Mouse (Mus musculus) testis, adult 2 months (tissue): ENCODE data around the gene Ccdc71.

Experiments
- CTCF ChIP-seq: fragments of 200-500 bp; IDR thresholded peaks from 2 replicates; pipeline ENCODE4 v1.5.1; 2012; ENCODE audit warnings: low read depth, mild to moderate bottlenecking, inconsistent platforms, low read length, moderate library complexity; ENCODE audit not compliant: control insufficient read depth, insufficient read depth, insufficient replicate concordance
- POLR2A ChIP-seq: fragments of 200-500 bp; IDR thresholded peaks from 2 replicates; pipeline ENCODE4 v1.6.1; 2012; ENCODE audit warnings: low read depth, mild to moderate bottlenecking, inconsistent platforms, low read length, moderate library complexity; ENCODE audit not compliant: control insufficient read depth

DNA sequence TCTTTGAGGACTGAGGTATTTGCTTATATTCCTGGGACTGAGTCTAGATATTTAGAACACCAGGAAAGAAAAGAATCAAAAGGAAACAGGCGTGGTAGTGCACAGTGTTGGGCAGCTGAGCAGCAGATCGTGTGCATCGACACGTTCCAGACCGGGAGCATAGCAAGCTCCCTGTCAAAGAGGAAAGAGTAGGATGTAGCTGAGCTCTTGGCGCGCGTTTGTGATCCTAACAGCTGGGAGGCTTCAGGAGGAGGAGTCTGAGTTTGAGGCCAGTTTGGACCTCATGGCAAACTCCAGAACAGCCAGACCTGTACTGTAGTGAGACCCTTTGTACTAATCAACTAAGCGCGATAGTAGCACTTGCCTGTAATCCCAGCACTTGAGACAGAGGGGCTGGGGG, 1.9 kb downstream of the Ccdc71 start:
- TF ChIP-seq POLR2A (peak; percentile 59; the same call in 1 of the 2 replicates), CTCF (no peak)
